In the genomic region with DNA sequence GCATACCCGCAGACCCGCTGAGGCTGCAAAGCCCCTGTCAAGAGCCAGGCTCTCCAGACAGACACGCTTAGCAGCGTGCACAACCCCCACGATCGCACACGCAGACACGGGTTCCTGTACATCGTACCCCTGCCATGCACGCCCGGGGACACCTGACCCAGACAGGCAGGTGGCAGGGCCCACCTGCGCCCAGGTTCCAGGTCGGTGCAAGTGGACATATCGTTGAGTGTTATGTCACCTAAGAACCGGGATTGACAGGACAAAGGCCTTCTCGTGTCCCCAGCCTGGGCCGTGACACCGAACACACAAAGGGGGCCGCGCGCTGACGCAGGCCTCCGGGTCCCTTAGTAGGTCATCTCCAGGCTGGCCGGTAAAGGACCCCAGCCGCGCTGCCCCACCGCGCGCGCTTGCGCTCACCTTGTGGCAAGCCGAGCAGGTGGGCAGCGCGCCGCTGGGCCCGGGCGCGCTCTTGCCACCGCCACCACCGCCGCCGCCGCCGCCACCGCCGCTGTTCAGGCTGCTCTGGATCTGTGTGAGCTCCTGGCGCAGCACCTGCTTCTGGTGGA, we compare ENCODE assay signal across 8 mouse cellular contexts. TPM values are rescaled to one million over a fixed set of nuclear protein-coding genes. Genes with fewer than 3 reads are reported as not detected.
DNase-seq lines count a peak whose midpoint lies in the region; ATAC-seq and TF ChIP-seq lines count a peak whose summit lies in the region.

No protein-coding gene starts in this region.

- peak overlapping the region; percentile 86 for H3K4me3 ChIP-seq in kidney, embryonic 16.5 days (ENCODE audit: low read length)
- H3K4me3 ChIP-seq in cerebellum, adult 2 months (replicated peaks; ENCODE audit: insufficient read depth, low read depth, low read length): peak overlapping the region; percentile 68
- peak overlapping the region; percentile 87 for H3K4me3 ChIP-seq in forebrain, embryonic 14.5 days (ENCODE audit: low read depth, low read length)
- H3K4me3 ChIP-seq in liver, embryonic 15.5 days (replicated peaks): peak overlapping the region; percentile 52

- ATAC-seq in kidney, embryonic 16.5 days (ENCODE audit: low FRiP score, low TSS enrichment): no peak
- no peak for ATAC-seq in forebrain, embryonic 14.5 days
- ATAC-seq in liver, embryonic 15.5 days (ENCODE audit: insufficient read depth): no peak
- no peak for ATAC-seq in activated CD4-positive, CD25-positive, alpha-beta regulatory T cell, adult 4 months

- H3K27ac ChIP-seq in kidney, embryonic 16.5 days (ENCODE audit: low read length): no peak overlapping the region
- peak overlapping the region; percentile 87 for H3K27ac ChIP-seq in cerebellum, adult 2 months (ENCODE audit: insufficient read depth, low read length)
- peak overlapping the region; percentile 99 for H3K27ac ChIP-seq in forebrain, embryonic 14.5 days (ENCODE audit: low read depth, low read length)
- no peak overlapping the region for H3K27ac ChIP-seq in liver, embryonic 15.5 days (replicated peaks)

- TF ChIP-seq POLR2A in cerebellum, adult 2 months (IDR thresholded peaks at IDR 0.05; ENCODE audit: borderline replicate concordance, insufficient read depth, low read length): no peak

- no peaks in the 10 kb centered on the region for H3K9me3 ChIP-seq in kidney, embryonic 16.5 days (ENCODE audit: low read length)
- H3K9me3 ChIP-seq in forebrain, embryonic 14.5 days (replicated peaks; ENCODE audit: control insufficient read depth, low read length): no peaks in the 10 kb centered on the region
- H3K9me3 ChIP-seq in liver, embryonic 15.5 days (replicated peaks): no peaks in the 10 kb centered on the region

- H3K4me2 ChIP-seq in kidney, embryonic 16.5 days (replicated peaks; ENCODE audit: low read depth, low read length): peak overlapping the region; percentile 98
- peak overlapping the region; percentile 88 for H3K4me2 ChIP-seq in forebrain, embryonic 14.5 days (ENCODE audit: low read length)
- peak overlapping the region; percentile 61 for H3K4me2 ChIP-seq in liver, embryonic 15.5 days

- H3K36me3 ChIP-seq in kidney, embryonic 16.5 days (ENCODE audit: insufficient read depth, low read length): peaks cover 7% of the 10 kb centered on the region; the same call in 1 of the 2 replicates
- peaks cover 10% of the 10 kb centered on the region; the same call in 1 of the 2 replicates for H3K36me3 ChIP-seq in forebrain, embryonic 14.5 days (ENCODE audit: control insufficient read depth, insufficient read depth, low read length)
- no peaks in the 10 kb centered on the region for H3K36me3 ChIP-seq in liver, embryonic 15.5 days (replicated peaks)

- no peak for TF ChIP-seq CTCF in cerebellum, adult 2 months (IDR thresholded peaks at IDR 0.05; ENCODE audit: borderline replicate concordance, insufficient read depth, low read depth, low read length)

- 11% methylated on average over 45 of the region's 47 CpGs for WGBS in kidney, embryonic 16.5 days
- WGBS in cerebellum, adult 2 months: 2% methylated on average over 47 of the region's 47 CpGs
- 11% methylated on average over 47 of the region's 47 CpGs for WGBS in forebrain, embryonic 14.5 days
- WGBS in liver, embryonic 15.5 days (ENCODE audit: insufficient replicate concordance): 14% methylated on average over 47 of the region's 47 CpGs

- no peak for DNase-seq in kidney, postnatal 14 days
- no peak for DNase-seq in cerebellum, adult 2 months
- DNase-seq in forebrain, embryonic 14.5 days (ENCODE audit: low spot score): no peak
- no peak for DNase-seq in layer of hippocampus, adult 9-10 months (ENCODE audit: low spot score)
- no peak for DNase-seq in left cerebral cortex, adult 8-10 months (ENCODE audit: low spot score in 2 of 2)

- H3K27me3 ChIP-seq in kidney, embryonic 16.5 days (ENCODE audit: insufficient read depth, low read length): no peaks in the 10 kb centered on the region
- no peaks in the 10 kb centered on the region for H3K27me3 ChIP-seq in cerebellum, adult 2 months (ENCODE audit: control insufficient read depth, insufficient read depth, low read length)
- H3K27me3 ChIP-seq in forebrain, embryonic 14.5 days (replicated peaks; ENCODE audit: control insufficient read depth, insufficient read depth, low read length): no peaks in the 10 kb centered on the region
- H3K27me3 ChIP-seq in liver, embryonic 15.5 days: peaks cover 82% of the 10 kb centered on the region

- H3K9ac ChIP-seq in kidney, embryonic 16.5 days (replicated peaks; ENCODE audit: low read length): peak overlapping the region; percentile 81
- H3K9ac ChIP-seq in forebrain, embryonic 14.5 days (ENCODE audit: low read length): peak overlapping the region; percentile 82
- H3K9ac ChIP-seq in liver, embryonic 15.5 days: peak overlapping the region; percentile 25; the same call in 1 of the 2 replicates

- H3K4me1 ChIP-seq in kidney, embryonic 16.5 days (ENCODE audit: insufficient read depth, low read length): peaks cover 59% of the 10 kb centered on the region
- peaks cover 37% of the 10 kb centered on the region for H3K4me1 ChIP-seq in cerebellum, adult 2 months (ENCODE audit: control insufficient read depth, insufficient read depth, low read length)
- peaks cover 49% of the 10 kb centered on the region for H3K4me1 ChIP-seq in forebrain, embryonic 14.5 days (ENCODE audit: control insufficient read depth, insufficient read depth, low read length)
- H3K4me1 ChIP-seq in liver, embryonic 15.5 days (replicated peaks): peaks cover 19% of the 10 kb centered on the region

RNA-seq across cellular contexts. Expression of a gene that starts 1.3 kb away (rescaled TPM):
- 16.4 and 17.8 TPM in 2 replicates for polyA plus RNA-seq in kidney, embryonic 16.5 days (2015; fragmentation: Nextera tagmentation; extraction: Ambion mirVana)
- 37.0 and 41.0 TPM in 2 replicates for polyA plus RNA-seq in cerebellum, adult 2 months (2012; rRNA removed)
- polyA plus RNA-seq in forebrain, embryonic 14.5 days (2014; fragmentation: Nextera tagmentation; extraction: Ambion mirVana): 40.9 and 44.9 TPM in 2 replicates
- 0.89 and 1.6 TPM in 2 replicates for polyA plus RNA-seq in liver, embryonic 15.5 days (2015; fragmentation: Nextera tagmentation; extraction: Ambion mirVana)
- polyA plus RNA-seq in activated CD4-positive, CD25-positive, alpha-beta regulatory T cell, adult 4 months (2017; shearing (Covaris generic)): under 1 TPM in 1 of 2 experiments, not detected in 1; 0.21 TPM
- total RNA-seq in left cerebral cortex, adult 8-10 months (2022): 10 to 100 TPM; 68.6 to 73.0 (median 70.5) TPM

Comparison
In these comparisons a context has a peak if more than half of its experiments do, and no peak if none do; other contexts are left out.
1. H3K27ac ChIP-seq: peak in cerebellum, adult 2 months (single experiment) and forebrain, embryonic 14.5 days (single experiment); none in kidney, embryonic 16.5 days (single experiment) and liver, embryonic 15.5 days (single experiment).
2. H3K9ac ChIP-seq: peak in every context shown above with its lines; median percentile 82 in forebrain, embryonic 14.5 days; 81 in kidney, embryonic 16.5 days; 25 in liver, embryonic 15.5 days.
3. Peak in every context shown above with its lines, with median percentiles within 50 percentile points of each other: H3K4me2 ChIP-seq and H3K4me3 ChIP-seq.